Mouse (Mus musculus) left cerebral cortex, postnatal 14 days (tissue): ENCODE data around the gene Mocs2. TPM values are rescaled to one million over a fixed set of nuclear protein-coding genes. Genes with fewer than 3 reads are reported as not detected.

Experiments used
- DNase-seq, 2 experiments: peaks; one replicate each; pipeline ENCODE4 v3.0.0; 2021 to 2022; ENCODE audit warnings: low spot score in 2 of 2, mixed read lengths in 1 of 2
- intact Hi-C: fragments of 180-260 bp; cut with DNase I; formaldehyde crosslinking; loops from one replicate; pipeline ENCODE4 v1.15.1; 2025
- long read RNA-seq, 2 experiments: library from polyadenylated mRNA; stranded (forward); transcript quantifications; one replicate each; pipeline ENCODE4 v2.0.0; 2021
- total RNA-seq, 2 experiments: library from RNA; stranded (reverse); gene quantifications; 2 replicates each; pipeline ENCODE4 v1.2.3; 2021

Gene Mocs2
- 10 to 100 TPM; 78.4 to 80.2 TPM for total RNA-seq
- long read RNA-seq, experiment 1, transcript Mocs2-207 (7 exons, 1,193 nt): major isoform, 52 of 77 reads
- long read RNA-seq, experiment 1, transcript Mocs2-208 (6 exons, 1,855 nt): minor isoform, 7 of 77 reads
- long read RNA-seq, experiment 1, partial matches to known transcripts: 5 of 77 reads
- long read RNA-seq, experiment 1, other reads (novel, unspliced or antisense): 12 of 77 reads
- long read RNA-seq, experiment 2, transcript Mocs2-207 (7 exons, 1,193 nt): major isoform, 48 of 67 reads
- long read RNA-seq, experiment 2, partial matches to known transcripts: 0 of 67 reads
- long read RNA-seq, experiment 2, other reads (novel, unspliced or antisense): 15 of 67 reads

GRCm38 (mm10) chr13:114817751-114818360, at the start of gene Mocs2:
Gene Mocs2, plus strand, starts transcription at chr13:114818236.
- DNase-seq: peak; percentile 88 to 93
- intact Hi-C loops: no loop called here

GRCm38 (mm10) chr13:114791511-114791910, 26.5 kb upstream of the Mocs2 start:
- intact Hi-C loops: loop anchor here (10.0 kb wide), 1 partner anchor 327 kb away; no protein-coding TSS in a partner anchor
- DNase-seq: peak; percentile 27 to 58

- intact Hi-C loops: loop anchor here (2.0 to 10.0 kb wide), 2 partner anchors 329 to 917 kb away; no protein-coding TSS in a partner anchor
- peak; percentile 81 to 85 for DNase-seq
Observed at GRCm38 (mm10) chr13:114793250-114794030, 24.6 kb upstream of the Mocs2 start.

- no peak for DNase-seq
- intact Hi-C loops: no loop called here
Observed at GRCm38 (mm10) chr13:114801857-114802256, 16.2 kb upstream of the Mocs2 start.

DNA sequence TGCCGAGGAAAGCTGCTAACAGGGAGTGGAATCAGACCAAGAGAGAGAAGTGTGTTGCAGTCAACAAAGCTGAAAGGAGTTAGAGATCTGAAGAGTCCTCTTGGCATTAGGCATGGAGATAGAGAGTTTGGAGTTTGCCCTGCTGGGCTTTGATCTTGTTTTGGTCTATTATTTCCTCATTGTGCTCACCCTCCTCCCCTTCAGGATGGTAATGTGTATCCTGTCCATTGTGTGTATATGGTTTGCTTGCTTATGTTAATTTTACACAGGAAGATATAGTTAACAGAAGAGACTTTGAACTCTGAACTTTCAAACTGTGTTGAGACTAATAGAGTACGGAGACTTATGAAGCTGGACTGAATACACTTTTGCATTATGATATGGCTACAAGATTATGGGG, 15.1 kb upstream of the Mocs2 start:
- intact Hi-C loops: no loop called here
- no peak for DNase-seq

DNA sequence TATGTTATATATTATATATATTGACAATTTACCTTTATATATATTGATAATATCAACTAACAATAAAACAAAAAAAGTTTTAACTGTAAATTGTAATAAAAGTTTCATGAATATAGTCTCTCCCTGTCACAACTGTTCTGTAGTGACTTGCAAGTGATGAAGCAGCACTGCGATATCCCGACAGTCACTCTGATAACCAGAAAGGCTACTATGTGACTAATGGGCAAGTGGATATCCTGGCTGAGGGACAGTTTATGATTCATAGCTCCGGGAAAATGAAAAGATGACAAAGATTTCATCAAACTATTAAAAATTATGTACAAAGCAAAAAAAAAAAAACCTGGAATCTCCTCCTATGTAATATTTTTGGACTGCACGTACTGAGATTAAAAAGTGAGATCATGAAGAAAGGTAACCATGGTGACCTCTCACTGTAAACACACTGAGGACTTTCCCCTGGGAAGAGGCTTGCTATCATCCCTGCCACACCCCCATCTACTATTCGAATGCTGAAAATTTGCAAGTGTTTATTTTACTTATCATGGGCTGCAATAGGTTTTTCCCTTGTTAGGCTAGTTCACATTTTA, 8.3 kb upstream of the Mocs2 start:
- intact Hi-C loops: no loop called here
- no peak for DNase-seq

- no peak for DNase-seq
- intact Hi-C loops: no loop called here
Observed at GRCm38 (mm10) chr13:114818513-114818912, 477 bp downstream of the Mocs2 start.

DNA sequence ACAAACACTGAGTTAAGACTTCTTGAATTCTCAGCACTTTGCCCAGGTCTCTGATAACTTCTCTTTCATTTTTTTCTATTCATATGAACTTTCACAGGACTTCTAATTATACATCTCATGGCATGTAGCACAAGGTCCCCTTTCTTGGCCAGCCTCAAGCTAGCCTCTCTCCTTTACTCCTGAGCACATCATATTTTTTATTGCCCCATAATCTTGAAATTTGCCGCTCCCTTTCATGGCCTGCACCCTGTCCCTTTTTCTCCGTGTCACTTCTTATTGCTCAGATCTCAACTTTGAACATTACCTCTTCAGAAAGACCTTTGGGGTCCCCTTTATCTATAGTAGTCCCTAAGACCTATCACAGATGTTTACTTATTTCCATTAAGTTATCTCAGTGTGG, 4.8 kb downstream of the Mocs2 start:
- DNase-seq: no peak
- intact Hi-C loops: no loop called here

GRCm38 (mm10) chr13:114825377-114825855, 7.4 kb downstream of the Mocs2 start:
- no peak for DNase-seq
- intact Hi-C loops: no loop called here

- DNase-seq: peak in 1 of 2 experiments; percentile 23
- intact Hi-C loops: loop anchor here (2.0 to 10.0 kb wide), 3 partner anchors 133 to 1883 kb away; partner anchors contain the start of gene Pelo
Observed at GRCm38 (mm10) chr13:114831367-114831833, 13.4 kb downstream of the Mocs2 start.

GRCm38 (mm10) chr13:114832761-114833160, 14.7 kb downstream of the Mocs2 start:
- intact Hi-C loops: loop anchor here (10.0 kb wide), 2 partner anchors 262 to 1882 kb away; partner anchors contain the start of gene Pelo
- DNase-seq: no peak

- intact Hi-C loops: loop anchor here (10.0 kb wide), 2 partner anchors 261 to 1881 kb away; partner anchors contain the start of gene Pelo
- no peak for DNase-seq
Observed at GRCm38 (mm10) chr13:114833351-114833750, 15.3 kb downstream of the Mocs2 start.

DNA sequence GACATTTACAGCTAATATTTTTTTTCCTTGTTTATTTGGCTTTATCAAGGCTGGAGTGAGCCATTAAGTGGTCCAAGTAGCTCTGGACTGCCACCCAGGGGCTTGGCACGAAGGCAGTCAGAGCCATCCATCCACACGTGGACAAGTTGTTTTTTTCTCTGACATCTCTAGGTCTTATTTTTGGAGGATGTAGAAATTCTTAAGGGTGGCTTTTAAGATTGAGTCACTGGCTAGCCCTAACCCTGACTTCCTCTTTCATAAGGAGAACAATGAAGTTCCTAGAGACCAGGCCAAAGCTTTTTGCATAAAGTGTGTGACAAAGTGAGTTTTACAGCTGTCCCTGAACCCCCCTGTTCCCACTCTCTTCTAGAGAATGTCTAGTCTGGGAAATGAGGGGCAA, 16.5 kb downstream of the Mocs2 start:
- no peak for DNase-seq
- intact Hi-C loops: loop anchor here (10.0 kb wide), 2 partner anchors 260 to 1880 kb away; partner anchors contain the start of gene Pelo

DNA sequence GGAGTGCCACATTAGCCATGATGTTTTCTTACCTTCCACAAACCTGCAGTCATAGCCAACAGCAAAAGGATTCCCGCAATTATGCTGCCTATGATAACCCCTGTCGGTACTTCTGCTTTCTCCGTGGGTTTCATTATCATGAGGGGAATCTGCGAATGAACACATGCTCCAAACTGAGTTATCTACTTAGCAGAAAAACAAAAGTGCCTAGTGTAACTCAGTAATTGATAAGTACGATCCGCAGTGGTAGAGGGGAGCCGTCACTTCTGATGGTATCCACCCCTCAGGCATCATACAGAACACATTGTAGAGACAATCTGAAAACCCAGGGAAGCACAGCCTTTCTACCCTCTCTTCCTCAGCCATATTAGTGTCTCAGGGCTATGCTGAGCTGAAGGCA, 19.0 kb downstream of the Mocs2 start:
- no peak for DNase-seq
- intact Hi-C loops: loop anchor here (10.0 kb wide), 2 partner anchors 258 to 1878 kb away; partner anchors contain the start of gene Pelo

DNA sequence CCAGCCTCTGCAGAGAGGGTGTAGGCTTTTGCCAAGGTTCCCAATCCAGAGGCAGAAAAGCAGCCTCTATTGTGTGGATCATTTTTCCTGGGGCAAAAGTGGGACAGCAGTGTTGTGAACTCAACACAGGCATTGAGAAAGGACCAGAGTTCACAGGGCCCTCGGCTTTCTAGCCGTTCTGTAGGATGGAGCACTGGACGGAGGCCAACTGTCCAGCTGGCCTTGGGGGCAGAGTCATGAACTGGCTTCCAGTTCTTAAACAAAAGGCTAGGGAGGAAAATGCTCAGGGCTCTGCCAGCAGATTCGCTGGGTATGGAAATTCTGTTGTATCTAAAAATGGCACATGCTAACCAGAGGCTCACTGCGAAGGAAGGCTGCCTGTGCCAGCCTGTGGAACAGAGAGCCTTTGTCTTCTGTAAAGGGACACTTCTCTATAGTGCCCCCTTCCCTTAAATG, 20.5 kb downstream of the Mocs2 start:
- intact Hi-C loops: loop anchor here (10.0 kb wide), 2 partner anchors 256 to 1876 kb away; partner anchors contain the start of gene Pelo

DNA sequence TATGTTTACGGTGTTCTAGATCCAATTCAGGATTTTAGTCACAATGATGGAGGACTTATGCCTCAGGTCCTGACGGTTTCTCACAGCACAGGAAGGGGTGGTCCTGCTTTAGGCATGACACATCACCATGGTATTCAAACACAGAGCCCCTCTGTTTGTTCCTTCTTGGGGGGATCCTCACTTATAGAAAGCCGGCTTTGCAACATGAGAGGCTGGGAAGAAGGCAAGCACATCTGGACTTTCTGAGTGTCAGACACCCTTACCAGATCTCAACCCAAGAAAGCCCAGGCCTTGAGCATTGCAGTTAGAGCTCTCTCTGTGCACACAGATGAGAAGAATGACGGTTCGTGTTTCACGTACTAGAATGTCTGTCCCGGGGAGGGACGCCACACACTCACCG, 21.1 kb downstream of the Mocs2 start:
- intact Hi-C loops: loop anchor here (10.0 kb wide), 2 partner anchors 256 to 1876 kb away; partner anchors contain the start of gene Pelo
- DNase-seq: no peak

More for the DNA sequence above, 20.5 kb downstream of the Mocs2 start:
- DNase-seq: peak; percentile 29 to 58

DNA sequence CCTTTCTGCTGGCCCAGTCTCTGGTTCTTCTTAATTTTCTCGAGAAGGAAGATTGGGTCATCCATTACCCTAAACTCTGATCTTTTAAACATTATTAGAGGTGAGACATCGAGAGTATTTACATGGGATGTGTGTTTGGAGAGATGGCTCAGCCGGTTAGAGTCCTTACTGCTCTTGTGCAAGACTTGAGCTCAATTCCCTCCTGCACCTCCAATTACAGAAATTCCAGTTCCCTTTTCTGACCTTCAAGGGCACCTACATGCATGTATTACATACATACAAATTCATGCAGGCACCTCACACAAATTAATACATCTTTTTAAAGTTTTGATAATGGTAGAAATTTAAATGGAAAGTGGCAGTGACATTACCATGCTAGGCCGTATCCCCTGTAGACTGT, 22.5 kb downstream of the Mocs2 start:
- DNase-seq: no peak
- intact Hi-C loops: no loop called here

GRCm38 (mm10) chr13:114843318-114843717, 25.3 kb downstream of the Mocs2 start:
- no peak for DNase-seq
- intact Hi-C loops: no loop called here

DNA sequence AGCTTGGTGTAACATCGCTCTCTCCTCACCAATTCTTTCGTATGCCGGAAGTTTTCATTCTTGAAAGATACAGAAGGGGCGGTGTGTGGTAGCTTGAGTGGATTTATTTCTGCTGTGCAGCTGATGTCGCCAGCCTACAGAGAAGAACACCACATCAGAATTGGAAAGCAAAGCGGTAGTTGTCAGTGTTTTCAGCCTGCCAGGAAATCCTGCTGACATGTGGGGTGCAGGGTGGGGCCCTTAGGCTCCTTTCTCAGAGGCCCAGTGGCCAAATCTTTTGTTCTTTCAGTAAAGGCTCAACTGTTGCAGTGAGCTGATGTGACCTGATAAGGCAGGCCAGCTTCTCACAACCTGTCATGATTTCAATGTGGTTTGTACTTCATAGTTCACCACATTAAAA, 27.8 kb downstream of the Mocs2 start:
- DNase-seq: no peak
- intact Hi-C loops: no loop called here
